Mouse (Mus musculus) hindbrain, embryonic 11.5 days (tissue): Measurements from ENCODE around the gene Stxbp3. TPM values are rescaled to one million over a fixed set of nuclear protein-coding genes. Genes with fewer than 3 reads are reported as not detected.

Source experiments
- ATAC-seq: fragments of 200-750 bp; cut with Nextera tagmentation; 2 replicates; pipeline ENCODE4 v1.8.0; 2017; ENCODE audit warnings: mild to moderate bottlenecking, moderate TSS enrichment, moderate library complexity; ENCODE audit not compliant: low FRiP score
- DNase-seq: peaks from one replicate; pipeline ENCODE4 v3.0.0-alpha.2; 2015; ENCODE audit warnings: low spot score
- H3K27ac ChIP-seq: fragments of 300-500 bp; sonication (generic); 2 replicates; pipeline ENCODE4 v1.5.1; 2014; ENCODE audit warnings: mild to moderate bottlenecking, low read depth, low read length
- H3K27me3 ChIP-seq: fragments of 300-500 bp; sonication (generic); 2 replicates; pipeline ENCODE4 v1.6.1; 2014; ENCODE audit warnings: mild to moderate bottlenecking, low read length, moderate library complexity, mixed read lengths; ENCODE audit not compliant: control insufficient read depth, insufficient read depth
- H3K36me3 ChIP-seq: fragments of 300-500 bp; sonication (generic); 2 replicates; pipeline ENCODE4 v1.6.1; 2014; ENCODE audit warnings: mild to moderate bottlenecking, low read length, moderate library complexity, mixed read lengths; ENCODE audit not compliant: control insufficient read depth, insufficient read depth
- H3K4me1 ChIP-seq: fragments of 300-500 bp; sonication (generic); replicated peaks from 2 replicates; pipeline ENCODE4 v1.6.1; 2014; ENCODE audit warnings: low read length, mixed read lengths; ENCODE audit not compliant: control insufficient read depth, insufficient read depth
- H3K4me2 ChIP-seq: fragments of 300-500 bp; sonication (generic); replicated peaks from 2 replicates; pipeline ENCODE4 v1.6.1; 2014; ENCODE audit warnings: mild to moderate bottlenecking, low read depth, low read length
- H3K4me3 ChIP-seq: fragments of 300-500 bp; sonication (generic); 2 replicates; pipeline ENCODE4 v1.5.1; 2014; ENCODE audit warnings: low read depth, low read length
- H3K9ac ChIP-seq: fragments of 300-500 bp; sonication (generic); 2 replicates; pipeline ENCODE4 v1.6.1; 2014; ENCODE audit warnings: low read depth, low read length
- H3K9me3 ChIP-seq: fragments of 300-500 bp; sonication (generic); 2 replicates; pipeline ENCODE4 v1.6.1; 2016; ENCODE audit warnings: low read length; ENCODE audit not compliant: control insufficient read depth
- WGBS: fragments of 180-500 bp; shearing (Covaris S2); extraction: QIAGEN DNeasy Blood & Tissue Kit; methylation state at CpG from one replicate; pipeline ENCODE4 v1.1.7; 2014; 5-methylcytosine and 5-hydroxymethylcytosine counted together
- polyA plus RNA-seq: library from polyadenylated mRNA; unstranded; fragments of >200 nt; fragmentation: Nextera tagmentation; extraction: Ambion mirVana; gene quantifications from 2 replicates; pipeline ENCODE4 v1.2.1, GENCODE M21; 2014

The Stxbp3 gene
- polyA plus RNA-seq, 1 experiment from 2014 or later, result 28.1 TPM

GRCm38 (mm10) chr3:108786520-108786919, 53.8 kb downstream of the Stxbp3 start:
- H3K9me3 ChIP-seq, result no peaks in the 10 kb centered on the region
- H3K36me3 ChIP-seq, result no peaks in the 10 kb centered on the region
- no peaks in the 10 kb centered on the region for H3K4me1 ChIP-seq
- 75% methylated on average over 6 of the region's 6 CpGs for WGBS
- no peak overlapping the region for H3K4me2 ChIP-seq
- DNase-seq (no peak), ATAC-seq (no peak)
- no peak overlapping the region for H3K27ac ChIP-seq
- H3K27me3 ChIP-seq, result no peaks in the 10 kb centered on the region
- H3K9ac ChIP-seq, result no peak overlapping the region
- H3K4me3 ChIP-seq, result no peak overlapping the region

GRCm38 (mm10) chr3:108782364-108782895, 57.9 kb downstream of the Stxbp3 start:
- no peaks in the 10 kb centered on the region for H3K36me3 ChIP-seq

GRCm38 (mm10) chr3:108781884-108782270, 58.4 kb downstream of the Stxbp3 start:
- H3K27me3 ChIP-seq, result no peaks in the 10 kb centered on the region
- no peak for ATAC-seq
- H3K36me3 ChIP-seq, result no peaks in the 10 kb centered on the region
- no peak for DNase-seq
- H3K9ac ChIP-seq, result no peak overlapping the region
- H3K4me1 ChIP-seq, result no peaks in the 10 kb centered on the region
- 83% methylated on average over 5 of the region's 5 CpGs for WGBS
- no peak overlapping the region for H3K4me2 ChIP-seq
- no peak overlapping the region for H3K4me3 ChIP-seq
- no peak overlapping the region for H3K27ac ChIP-seq
- no peaks in the 10 kb centered on the region for H3K9me3 ChIP-seq

More at GRCm38 (mm10) chr3:108782364-108782895, 57.9 kb downstream of the Stxbp3 start:
- no peak for DNase-seq
- H3K4me1 ChIP-seq, result no peaks in the 10 kb centered on the region
- no peak overlapping the region for H3K4me3 ChIP-seq
- H3K9me3 ChIP-seq, result no peaks in the 10 kb centered on the region
- H3K4me2 ChIP-seq, result no peak overlapping the region
- no peak overlapping the region for H3K9ac ChIP-seq
- no peak for ATAC-seq
- H3K27ac ChIP-seq, result no peak overlapping the region
- 82% methylated on average over 6 of the region's 6 CpGs for WGBS
- H3K27me3 ChIP-seq, result no peaks in the 10 kb centered on the region

- no peak overlapping the region for H3K27ac ChIP-seq
- DNase-seq (peak; percentile 35), ATAC-seq (peak; percentile 47; the same call in 1 of the 2 replicates)
- H3K4me3 ChIP-seq, result no peak overlapping the region
- no peaks in the 10 kb centered on the region for H3K9me3 ChIP-seq
- H3K9ac ChIP-seq, result no peak overlapping the region
- H3K4me2 ChIP-seq, result no peak overlapping the region
- no peaks in the 10 kb centered on the region for H3K4me1 ChIP-seq
- WGBS, result 63% methylated on average over 10 of the region's 10 CpGs
- no peaks in the 10 kb centered on the region for H3K27me3 ChIP-seq
- H3K36me3 ChIP-seq, result no peaks in the 10 kb centered on the region
These were observed 59.0 kb downstream of the Stxbp3 start for GRCm38 (mm10) chr3:108781238-108781883.

- H3K27me3 ChIP-seq, result no peaks in the 10 kb centered on the region
- no peaks in the 10 kb centered on the region for H3K4me1 ChIP-seq
- no peak overlapping the region for H3K9ac ChIP-seq
- no peaks in the 10 kb centered on the region for H3K9me3 ChIP-seq
- no peak overlapping the region for H3K4me3 ChIP-seq
- no peak overlapping the region for H3K27ac ChIP-seq
- ATAC-seq (no peak), DNase-seq (no peak)
- no peak overlapping the region for H3K4me2 ChIP-seq
- H3K36me3 ChIP-seq, result no peaks in the 10 kb centered on the region
- 75% methylated on average over 4 of the region's 4 CpGs for WGBS
These were observed 61.4 kb downstream of the Stxbp3 start for GRCm38 (mm10) chr3:108778761-108779540.

- Histone ChIP-seq H3K36me3 (no peaks in the 10 kb centered on the region), H3K4me3 (no peak overlapping the region), H3K9ac (no peak overlapping the region), H3K4me1 (no peaks in the 10 kb centered on the region), H3K9me3 (no peaks in the 10 kb centered on the region), H3K4me2 (no peak overlapping the region), H3K27ac (no peak overlapping the region), H3K27me3 (no peaks in the 10 kb centered on the region)
- WGBS, result 89% methylated on average over 3 of the region's 3 CpGs
- ATAC-seq (no peak), DNase-seq (no peak)
These were observed 67.5 kb downstream of the Stxbp3 start for GRCm38 (mm10) chr3:108772811-108773210.

GRCm38 (mm10) chr3:108772211-108772610, 68.1 kb downstream of the Stxbp3 start:
- H3K4me1 ChIP-seq, result no peaks in the 10 kb centered on the region
- H3K36me3 ChIP-seq, result no peaks in the 10 kb centered on the region
- 89% methylated on average over 13 of the region's 13 CpGs for WGBS
- no peak overlapping the region for H3K4me2 ChIP-seq
- H3K4me3 ChIP-seq, result no peak overlapping the region
- ATAC-seq (no peak), DNase-seq (no peak)
- no peak overlapping the region for H3K27ac ChIP-seq
- no peaks in the 10 kb centered on the region for H3K9me3 ChIP-seq
- no peaks in the 10 kb centered on the region for H3K27me3 ChIP-seq
- H3K9ac ChIP-seq, result no peak overlapping the region

GRCm38 (mm10) chr3:108770725-108771368, 69.5 kb downstream of the Stxbp3 start:
- Histone ChIP-seq H3K4me2 (no peak overlapping the region), H3K4me1 (no peaks in the 10 kb centered on the region), H3K36me3 (no peaks in the 10 kb centered on the region), H3K27ac (no peak overlapping the region), H3K9me3 (no peaks in the 10 kb centered on the region), H3K9ac (no peak overlapping the region), H3K27me3 (no peaks in the 10 kb centered on the region), H3K4me3 (no peak overlapping the region)
- ATAC-seq, result peak; percentile 30; the same call in 1 of the 2 replicates
- DNase-seq, result peak; percentile 84
- WGBS, result 59% methylated on average over 6 of the region's 6 CpGs
